Mouse (Mus musculus) hindbrain, embryonic 16.5 days (tissue): Measurements from ENCODE around the gene Myh2. TPM values are rescaled to one million over a fixed set of nuclear protein-coding genes. Genes with fewer than 3 reads are reported as not detected.

ENCODE experiments used
- ATAC-seq: fragments of 200-750 bp; cut with Nextera tagmentation; 2 replicates; pipeline ENCODE4 v1.8.0; 2017; ENCODE audit warnings: moderate TSS enrichment, moderate library complexity
- H3K27ac ChIP-seq: fragments of 300-500 bp; sonication (generic); 2 replicates; pipeline ENCODE4 v1.5.1; 2014; ENCODE audit warnings: low read depth, mild to moderate bottlenecking, control low read depth, low read length, moderate library complexity
- H3K27me3 ChIP-seq: fragments of 300-500 bp; sonication (generic); replicated peaks from 2 replicates; pipeline ENCODE4 v1.6.1; 2014; ENCODE audit warnings: low read length; ENCODE audit not compliant: control insufficient read depth, insufficient read depth
- H3K36me3 ChIP-seq: fragments of 300-500 bp; sonication (generic); 2 replicates; pipeline ENCODE4 v1.6.1; 2014; ENCODE audit warnings: mild to moderate bottlenecking, low read length, moderate library complexity, mixed read lengths; ENCODE audit not compliant: control insufficient read depth, insufficient read depth
- H3K4me1 ChIP-seq: fragments of 300-500 bp; sonication (generic); 2 replicates; pipeline ENCODE4 v1.6.1; 2014; ENCODE audit warnings: low read depth, low read length; ENCODE audit not compliant: control insufficient read depth, insufficient read depth
- H3K4me2 ChIP-seq: fragments of 300-500 bp; sonication (generic); 2 replicates; pipeline ENCODE4 v1.6.1; 2014; ENCODE audit warnings: mild to moderate bottlenecking, low read length, control low read depth, moderate library complexity
- H3K4me3 ChIP-seq: fragments of 300-500 bp; sonication (generic); 2 replicates; pipeline ENCODE4 v1.5.1; 2014; ENCODE audit warnings: mild to moderate bottlenecking, low read length, control low read depth, moderate library complexity
- H3K9ac ChIP-seq: fragments of 300-500 bp; sonication (generic); 2 replicates; pipeline ENCODE4 v1.6.1; 2014; ENCODE audit warnings: low read depth, mild to moderate bottlenecking, control low read depth, low read length, moderate library complexity
- H3K9me3 ChIP-seq: fragments of 300-500 bp; sonication (generic); 2 replicates; pipeline ENCODE4 v1.6.1; 2014; ENCODE audit warnings: mild to moderate bottlenecking, low read length, moderate library complexity; ENCODE audit not compliant: control insufficient read depth
- WGBS: fragments of 180-500 bp; shearing (Covaris S2); extraction: QIAGEN DNeasy Blood & Tissue Kit; methylation state at CpG from one replicate; pipeline ENCODE4 v1.1.7; 2014; 5-methylcytosine and 5-hydroxymethylcytosine counted together
- polyA plus RNA-seq: library from polyadenylated mRNA; unstranded; fragments of >200 nt; fragmentation: Nextera tagmentation; extraction: Ambion mirVana; gene quantifications from 2 replicates; pipeline ENCODE4 v1.2.1, GENCODE M21; 2015

Myh2 gene
- 0.15 and 0.21 TPM in 2 replicates for polyA plus RNA-seq

DNA sequence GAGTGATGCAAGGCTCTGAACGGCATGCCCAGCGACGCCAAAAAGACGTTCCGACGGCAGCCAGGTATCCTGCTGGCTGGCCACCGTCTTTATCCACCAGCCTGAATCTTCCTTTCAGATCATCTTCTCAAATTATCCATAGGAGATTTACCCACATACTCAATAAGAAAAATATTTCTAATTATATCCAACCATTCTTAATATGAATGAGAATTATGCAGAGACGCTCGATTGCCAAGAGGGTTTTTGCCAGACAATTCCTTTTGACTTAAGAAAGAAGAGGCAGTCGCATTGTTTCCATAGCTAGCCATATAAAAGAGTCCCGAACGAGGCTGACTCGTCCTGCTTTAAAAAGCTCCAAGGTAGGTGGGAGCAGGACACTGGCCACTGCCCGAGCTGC lies at the start of gene Myh2:
Myh2 (plus strand) TSS at position 301 of the 400 bp plus-strand sequence.
- Histone ChIP-seq H3K4me2 (no peak within 1 kb of the TSS), H3K9me3 (no peaks in the 10 kb centered on the region), H3K4me1 (no peaks in the 10 kb centered on the region), H3K27me3 (no peaks in the 10 kb centered on the region), H3K4me3 (no peak within 1 kb of the TSS), H3K27ac (no peak within 1 kb of the TSS), H3K9ac (no peak within 1 kb of the TSS), H3K36me3 (no peaks in the 10 kb centered on the region)
- WGBS = 51% methylated on average over 14 of the region's 14 CpGs
- no peak for ATAC-seq

DNA sequence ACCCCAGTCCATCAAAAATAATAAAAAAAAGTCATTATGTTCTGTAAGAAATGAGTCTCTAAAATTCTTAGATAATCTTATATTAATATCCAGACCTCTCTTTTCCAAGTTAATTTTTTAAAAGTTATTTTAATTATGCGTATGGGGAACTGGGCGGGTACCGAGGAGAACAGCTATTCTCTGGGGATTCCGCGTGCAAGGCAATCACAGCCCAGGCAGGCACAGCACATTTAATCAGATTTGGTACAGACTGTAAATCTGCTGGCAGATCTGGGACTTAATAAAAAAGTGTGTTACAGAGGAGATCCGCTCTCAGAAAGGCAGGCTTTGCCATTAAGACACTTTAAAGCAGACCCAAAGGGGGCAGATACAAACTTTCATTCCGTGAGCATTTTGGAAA lies 45.9 kb upstream of the Myh2 start:
- no peak overlapping the region for H3K4me2 ChIP-seq
- H3K9me3 ChIP-seq = no peaks in the 10 kb centered on the region
- no peak overlapping the region for H3K4me3 ChIP-seq
- no peak overlapping the region for H3K27ac ChIP-seq
- H3K27me3 ChIP-seq = no peaks in the 10 kb centered on the region
- H3K36me3 ChIP-seq = no peaks in the 10 kb centered on the region
- no peak overlapping the region for H3K9ac ChIP-seq
- WGBS = 57% methylated on average over 7 of the region's 7 CpGs
- no peak for ATAC-seq
- H3K4me1 ChIP-seq = no peaks in the 10 kb centered on the region

DNA sequence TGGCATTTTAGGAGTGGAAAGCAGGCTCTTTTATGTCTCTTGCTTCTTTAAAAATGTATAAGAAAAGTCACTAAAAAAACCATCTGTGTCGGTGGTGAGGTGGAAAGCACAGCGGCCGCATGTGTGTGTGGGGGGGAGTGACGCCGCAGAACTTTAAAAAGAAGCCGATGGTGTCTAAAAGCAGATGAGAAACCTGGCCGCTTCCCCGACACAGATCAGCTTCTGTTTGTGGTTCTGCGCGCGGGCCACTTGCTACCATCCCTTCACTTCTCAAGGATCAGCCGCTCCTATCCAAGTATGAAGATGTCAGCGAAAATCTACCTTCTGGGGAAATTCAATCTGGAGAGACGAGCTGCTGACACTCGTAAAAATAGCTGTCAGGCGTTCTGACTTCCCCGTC lies 45.5 kb upstream of the Myh2 start:
- H3K4me2 ChIP-seq = no peak overlapping the region
- no peaks in the 10 kb centered on the region for H3K9me3 ChIP-seq

DNA sequence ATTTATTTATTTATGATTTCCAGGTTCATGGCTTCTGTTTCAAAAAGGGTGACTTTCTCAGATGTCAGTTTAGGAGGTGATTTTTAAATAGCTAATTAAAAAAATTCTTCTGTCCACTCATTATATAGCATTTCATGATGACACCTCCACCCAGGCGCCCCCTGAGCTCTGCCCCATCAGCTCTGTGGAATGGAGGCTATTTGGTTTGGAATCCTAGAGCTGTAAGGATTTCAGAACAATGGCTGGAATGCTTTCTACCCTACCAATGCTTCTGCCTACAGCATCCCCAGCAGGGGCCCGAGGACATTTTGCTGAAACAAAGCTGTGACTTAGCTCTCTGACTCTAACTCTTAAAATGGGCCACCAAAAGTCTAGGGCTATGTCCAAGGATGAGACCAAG lies 37.3 kb upstream of the Myh2 start:
- H3K9me3 ChIP-seq = no peaks in the 10 kb centered on the region
- ATAC-seq = no peak
- H3K4me2 ChIP-seq = no peak overlapping the region
- H3K27me3 ChIP-seq = no peaks in the 10 kb centered on the region
- H3K27ac ChIP-seq = no peak overlapping the region
- H3K36me3 ChIP-seq = no peaks in the 10 kb centered on the region
- WGBS = 77% methylated on average over 2 of the region's 2 CpGs
- no peak overlapping the region for H3K9ac ChIP-seq
- no peaks in the 10 kb centered on the region for H3K4me1 ChIP-seq
- H3K4me3 ChIP-seq = no peak overlapping the region

More for the DNA sequence above, 45.5 kb upstream of the Myh2 start:
- Histone ChIP-seq H3K9ac (no peak overlapping the region), H3K27ac (no peak overlapping the region), H3K27me3 (no peaks in the 10 kb centered on the region), H3K36me3 (no peaks in the 10 kb centered on the region), H3K4me3 (no peak overlapping the region), H3K4me1 (no peaks in the 10 kb centered on the region)
- WGBS = 75% methylated on average over 17 of the region's 17 CpGs
- no peak for ATAC-seq

DNA sequence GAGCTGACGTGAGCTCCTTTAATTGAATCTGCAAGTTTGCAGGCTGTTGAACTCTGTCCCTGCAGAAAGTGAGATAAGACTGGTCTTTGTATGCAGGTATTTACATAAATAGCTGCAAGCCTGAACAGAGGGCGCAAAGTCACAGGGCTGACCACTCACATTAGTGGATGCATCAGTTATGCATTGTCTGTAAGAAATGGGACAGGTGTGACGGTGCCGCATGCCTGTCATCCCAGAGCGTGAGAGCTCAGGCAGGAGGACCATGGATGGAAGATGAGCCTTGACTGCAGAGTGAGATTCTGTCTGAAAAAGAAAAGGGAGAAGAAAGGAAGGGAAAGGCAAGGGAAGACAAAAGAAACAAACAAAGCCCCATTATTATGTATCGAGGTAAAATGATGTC lies 36.2 kb upstream of the Myh2 start:
- ATAC-seq = no peak
- H3K4me2 ChIP-seq = no peak overlapping the region
- no peaks in the 10 kb centered on the region for H3K27me3 ChIP-seq
- no peaks in the 10 kb centered on the region for H3K9me3 ChIP-seq
- H3K4me3 ChIP-seq = no peak overlapping the region
- 64% methylated on average over 6 of the region's 6 CpGs for WGBS
- H3K4me1 ChIP-seq = no peaks in the 10 kb centered on the region
- no peaks in the 10 kb centered on the region for H3K36me3 ChIP-seq
- H3K27ac ChIP-seq = no peak overlapping the region
- no peak overlapping the region for H3K9ac ChIP-seq

DNA sequence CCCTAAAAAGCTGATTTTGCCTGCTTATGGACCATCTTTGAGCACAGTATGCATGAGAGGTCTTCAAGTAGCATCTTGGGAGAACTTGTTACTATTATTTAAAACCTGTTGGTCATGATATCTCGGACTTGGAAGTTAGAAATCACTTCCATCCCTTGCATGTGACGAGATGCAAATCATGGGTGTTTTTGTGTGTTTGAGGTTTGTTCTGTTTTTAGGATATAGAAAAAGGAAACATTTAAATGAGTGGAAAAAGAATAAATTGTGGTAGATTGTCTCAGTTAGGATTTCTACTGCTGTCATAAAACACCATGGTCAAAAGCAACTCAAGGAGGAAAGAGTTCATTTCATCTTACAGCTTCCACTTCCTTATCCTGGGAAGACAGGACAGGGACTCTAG lies 35.3 kb upstream of the Myh2 start:
- no peaks in the 10 kb centered on the region for H3K36me3 ChIP-seq
- WGBS = 94% methylated on average over 2 of the region's 2 CpGs

DNA sequence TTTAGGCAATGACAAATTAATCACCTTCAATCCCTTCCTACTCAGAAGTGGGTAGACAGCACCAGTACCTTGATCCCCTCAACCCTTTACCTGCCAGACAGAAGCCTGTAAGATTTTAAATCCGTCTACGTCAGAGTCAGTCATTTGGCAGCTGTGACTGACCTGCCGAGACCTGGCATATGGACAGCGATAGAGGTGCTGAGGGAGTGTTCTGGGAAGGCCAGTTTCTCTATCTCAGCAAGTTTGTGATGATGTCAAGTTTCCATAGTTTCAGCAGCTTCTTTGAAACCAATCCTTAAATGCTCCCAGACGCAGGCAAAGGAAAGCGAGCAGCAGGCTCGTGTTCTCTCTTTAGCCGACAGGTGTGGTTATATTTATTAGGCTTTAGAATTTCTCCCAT lies 31.3 kb upstream of the Myh2 start:
- Histone ChIP-seq H3K27me3 (no peaks in the 10 kb centered on the region), H3K4me3 (no peak overlapping the region), H3K36me3 (no peaks in the 10 kb centered on the region), H3K4me2 (no peak overlapping the region), H3K4me1 (no peaks in the 10 kb centered on the region), H3K9me3 (no peaks in the 10 kb centered on the region), H3K27ac (no peak overlapping the region), H3K9ac (no peak overlapping the region)
- ATAC-seq = no peak
- 81% methylated on average over 8 of the region's 8 CpGs for WGBS

More for the DNA sequence above, 35.3 kb upstream of the Myh2 start:
- no peak overlapping the region for H3K9ac ChIP-seq
- no peaks in the 10 kb centered on the region for H3K4me1 ChIP-seq
- ATAC-seq = no peak
- H3K27me3 ChIP-seq = no peaks in the 10 kb centered on the region
- H3K4me3 ChIP-seq = no peak overlapping the region
- no peak overlapping the region for H3K27ac ChIP-seq
- no peaks in the 10 kb centered on the region for H3K9me3 ChIP-seq
- H3K4me2 ChIP-seq = no peak overlapping the region

DNA sequence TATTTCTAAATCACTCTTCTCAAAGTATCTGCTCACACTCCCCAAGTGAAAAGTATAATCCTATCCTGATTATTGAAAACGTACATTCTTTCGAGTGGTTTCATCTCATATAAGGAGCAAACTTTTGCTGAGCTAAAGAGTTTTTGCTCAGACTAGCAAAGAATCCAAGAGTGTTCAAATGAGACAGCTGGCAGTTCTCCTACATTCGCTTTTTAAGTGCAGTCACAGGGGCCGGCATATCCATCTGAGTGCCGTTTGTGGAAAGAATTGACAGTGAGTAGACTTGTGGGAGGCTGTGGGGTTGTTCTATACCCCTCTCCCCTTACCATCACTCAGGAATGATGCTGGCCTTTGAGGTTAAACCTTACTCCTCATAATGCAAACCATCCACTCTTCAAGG lies 30.7 kb upstream of the Myh2 start:
- no peak overlapping the region for H3K4me3 ChIP-seq
- no peak for ATAC-seq
- H3K27me3 ChIP-seq = no peaks in the 10 kb centered on the region
- H3K27ac ChIP-seq = no peak overlapping the region
- no peak overlapping the region for H3K4me2 ChIP-seq
- WGBS = 87% methylated on average over 5 of the region's 5 CpGs
- no peaks in the 10 kb centered on the region for H3K4me1 ChIP-seq
- H3K9ac ChIP-seq = no peak overlapping the region
- H3K36me3 ChIP-seq = no peaks in the 10 kb centered on the region
- no peaks in the 10 kb centered on the region for H3K9me3 ChIP-seq

DNA sequence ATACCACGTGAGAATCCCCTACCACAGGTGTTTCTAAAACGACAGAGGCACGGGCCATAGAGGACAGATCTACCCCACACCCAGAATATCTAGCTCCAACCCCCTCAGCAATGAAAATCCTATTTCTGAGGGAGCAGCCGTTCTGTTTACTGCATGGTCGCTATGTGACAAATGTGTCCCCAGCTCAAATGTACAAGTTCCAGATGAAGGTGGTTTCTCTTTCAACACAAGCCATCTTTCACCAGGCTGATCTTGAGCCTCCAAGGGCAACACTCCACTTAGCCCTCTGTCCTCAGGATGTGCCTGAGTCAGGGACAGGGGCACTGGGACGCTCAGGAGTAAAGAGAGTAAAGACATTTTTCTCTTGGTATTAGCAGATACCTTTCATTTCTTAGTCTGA lies 29.8 kb upstream of the Myh2 start:
- no peaks in the 10 kb centered on the region for H3K27me3 ChIP-seq
- H3K4me3 ChIP-seq = no peak overlapping the region
- no peak for ATAC-seq
- H3K4me1 ChIP-seq = no peaks in the 10 kb centered on the region
- 78% methylated on average over 6 of the region's 6 CpGs for WGBS
- H3K9ac ChIP-seq = no peak overlapping the region
- H3K27ac ChIP-seq = no peak overlapping the region
- H3K9me3 ChIP-seq = no peaks in the 10 kb centered on the region
- H3K36me3 ChIP-seq = no peaks in the 10 kb centered on the region
- no peak overlapping the region for H3K4me2 ChIP-seq

DNA sequence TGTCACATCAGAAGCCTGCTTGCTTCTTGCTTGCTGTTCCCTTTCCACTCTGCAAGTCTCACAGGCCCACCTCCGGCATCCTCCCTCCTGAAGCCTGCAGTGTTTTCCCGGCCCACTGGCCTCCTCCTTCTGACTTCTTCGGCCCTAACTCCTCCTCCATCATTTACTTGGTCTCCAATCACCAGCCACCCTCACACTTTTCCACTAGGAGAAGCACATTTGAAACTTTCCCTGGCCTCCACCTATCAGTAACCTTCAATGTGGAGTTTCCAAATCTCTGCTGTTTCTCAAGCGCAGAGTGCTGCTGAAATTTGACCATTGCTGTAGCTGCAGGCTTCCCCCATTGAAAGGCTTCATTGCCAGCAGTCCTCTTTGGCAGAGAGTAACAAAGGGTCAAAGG lies 28.8 kb upstream of the Myh2 start:
- H3K36me3 ChIP-seq = no peaks in the 10 kb centered on the region
- no peaks in the 10 kb centered on the region for H3K4me1 ChIP-seq
- ATAC-seq = no peak
- no peaks in the 10 kb centered on the region for H3K9me3 ChIP-seq
- H3K4me3 ChIP-seq = no peak overlapping the region
- no peak overlapping the region for H3K4me2 ChIP-seq
- WGBS = 73% methylated on average over 4 of the region's 4 CpGs
- H3K27me3 ChIP-seq = no peaks in the 10 kb centered on the region
- no peak overlapping the region for H3K27ac ChIP-seq
- H3K9ac ChIP-seq = no peak overlapping the region
